Mouse (Mus musculus) embryonic fibroblast, embryonic 13.5 days (primary cell): ENCODE results near the gene Nt5m.

Source experiments
- CTCF ChIP-seq: IDR thresholded peaks from 2 replicates; pipeline ENCODE4 v1.5.1; 2011; ENCODE audit warnings: mild to moderate bottlenecking, control low read depth, low read length, moderate library complexity, borderline replicate concordance; ENCODE audit not compliant: insufficient read depth
- POLR2A ChIP-seq: IDR thresholded peaks from 2 replicates; pipeline ENCODE4 v1.6.1; 2011; ENCODE audit warnings: low read depth, mild to moderate bottlenecking, control low read depth, low read length, moderate library complexity

DNA sequence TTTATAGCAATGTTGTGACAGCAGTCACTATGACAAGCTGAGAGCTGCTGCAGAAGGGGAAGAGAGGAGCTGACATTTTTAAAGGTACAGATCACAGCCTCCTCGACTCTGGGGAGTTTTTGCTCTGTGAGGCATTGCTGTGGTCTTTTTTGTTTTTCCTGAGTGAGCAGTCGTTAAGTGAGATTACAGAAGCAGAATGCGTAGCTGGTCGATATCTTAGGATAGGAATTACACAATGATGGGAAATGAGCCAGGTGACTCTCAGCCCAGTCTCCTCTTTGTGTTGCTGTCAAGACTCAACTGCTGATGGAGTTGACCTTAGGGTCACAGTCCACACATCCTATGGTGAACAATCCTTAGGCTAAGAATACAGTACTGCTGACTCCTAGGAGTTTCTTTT, 78.8 kb downstream of the Nt5m start:
- TF ChIP-seq POLR2A (no peak), CTCF (no peak)
